Mouse (Mus musculus) lung, adult 2 months (tissue): ENCODE measurements around the gene Def6.

Source experiments
- CTCF ChIP-seq: fragments of 200-500 bp; IDR thresholded peaks from 2 replicates; pipeline ENCODE4 v1.5.1; 2011; ENCODE audit warnings: mild to moderate bottlenecking, low read length, control low read depth; ENCODE audit not compliant: insufficient read depth
- POLR2A ChIP-seq: fragments of 200-500 bp; IDR thresholded peaks from 2 replicates; pipeline ENCODE4 v1.6.1; 2011; ENCODE audit warnings: low read depth, mild to moderate bottlenecking, control low read depth, low read length, borderline replicate concordance; ENCODE audit errors: extremely low read depth

DNA sequence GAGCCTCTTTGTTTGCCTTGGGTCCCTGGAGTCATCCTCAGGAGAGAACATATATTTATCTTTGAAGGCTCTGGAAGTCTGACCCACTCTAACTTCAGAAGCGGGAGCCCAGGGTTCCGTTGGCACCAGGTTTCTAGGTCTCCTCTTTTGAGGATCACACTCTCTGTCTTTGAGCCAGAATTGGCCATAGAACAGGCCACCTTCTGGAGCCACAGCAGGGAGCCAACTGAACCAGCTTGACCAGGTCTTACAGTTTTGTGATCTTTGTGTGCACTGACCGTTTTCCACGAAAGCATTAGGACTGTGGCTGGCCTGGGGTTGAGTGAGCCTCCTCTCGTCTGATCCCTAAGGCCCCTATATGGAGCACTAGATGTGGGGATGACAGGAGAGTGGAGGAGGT lies 27.1 kb downstream of the Def6 start:
- TF ChIP-seq CTCF (no peak), POLR2A (no peak)
